Mouse (Mus musculus): Measurements from ENCODE around the gene Cmya5. TPM values are rescaled to one million over a fixed set of nuclear protein-coding genes. Genes with fewer than 3 reads are reported as not detected.

Cmya5 gene
- polyA plus RNA-seq, 1 experiment from 2014 or later: 0.04 TPM

GRCm38 (mm10) chr13:93000640-93001351 is 143.7 kb downstream of the Cmya5 start:
- 81% methylated on average over 12 of the region's 12 CpGs for WGBS
- no peak for DNase-seq (ENCODE audit: low spot score, missing footprints)
- Histone ChIP-seq H3K4me3 (ENCODE audit: low read depth, low read length) (no peak overlapping the region), H3K9me3 (ENCODE audit: control insufficient read depth, low read length) (no peaks in the 10 kb centered on the region), H3K4me2 (no peak overlapping the region), H3K27ac (ENCODE audit: low read depth, low read length) (no peak overlapping the region), H3K9ac (ENCODE audit: low read length) (no peak overlapping the region), H3K27me3 (ENCODE audit: control insufficient read depth, insufficient read depth, low read length) (no peaks in the 10 kb centered on the region), H3K36me3 (ENCODE audit: control insufficient read depth, insufficient read depth, low read length) (no peaks in the 10 kb centered on the region), H3K4me1 (ENCODE audit: control insufficient read depth, insufficient read depth, low read length) (no peaks in the 10 kb centered on the region)
- ATAC-seq (ENCODE audit: low FRiP score): no peak

- Histone ChIP-seq H3K9me3 (ENCODE audit: control insufficient read depth, low read length) (no peaks in the 10 kb centered on the region), H3K36me3 (ENCODE audit: control insufficient read depth, insufficient read depth, low read length) (no peaks in the 10 kb centered on the region), H3K9ac (ENCODE audit: low read length) (no peak overlapping the region), H3K27ac (ENCODE audit: low read depth, low read length) (no peak overlapping the region), H3K4me2 (no peak overlapping the region), H3K4me1 (ENCODE audit: control insufficient read depth, insufficient read depth, low read length) (no peaks in the 10 kb centered on the region), H3K4me3 (ENCODE audit: low read depth, low read length) (no peak overlapping the region), H3K27me3 (ENCODE audit: control insufficient read depth, insufficient read depth, low read length) (no peaks in the 10 kb centered on the region)
- DNase-seq (ENCODE audit: low spot score, missing footprints): no peak
- ATAC-seq (ENCODE audit: low FRiP score): no peak
- WGBS: 85% methylated on average over 9 of the region's 9 CpGs
Observed at GRCm38 (mm10) chr13:92999860-93000259, 144.7 kb downstream of the Cmya5 start.

- Histone ChIP-seq H3K4me3 (ENCODE audit: low read depth, low read length) (no peak overlapping the region), H3K4me1 (ENCODE audit: control insufficient read depth, insufficient read depth, low read length) (no peaks in the 10 kb centered on the region), H3K4me2 (no peak overlapping the region), H3K36me3 (ENCODE audit: control insufficient read depth, insufficient read depth, low read length) (no peaks in the 10 kb centered on the region), H3K27me3 (ENCODE audit: control insufficient read depth, insufficient read depth, low read length) (no peaks in the 10 kb centered on the region), H3K27ac (ENCODE audit: low read depth, low read length) (no peak overlapping the region), H3K9me3 (ENCODE audit: control insufficient read depth, low read length) (no peaks in the 10 kb centered on the region), H3K9ac (ENCODE audit: low read length) (no peak overlapping the region)
- no peak for DNase-seq (ENCODE audit: low spot score, missing footprints)
- no peak for ATAC-seq (ENCODE audit: low FRiP score)
Observed at GRCm38 (mm10) chr13:92994743-92995142, 149.8 kb downstream of the Cmya5 start.

- H3K4me3 ChIP-seq (ENCODE audit: low read depth, low read length): no peak overlapping the region
- H3K27me3 ChIP-seq (ENCODE audit: control insufficient read depth, insufficient read depth, low read length): no peaks in the 10 kb centered on the region
- H3K4me2 ChIP-seq: no peak overlapping the region
- H3K9ac ChIP-seq (ENCODE audit: low read length): no peak overlapping the region
- no peak for ATAC-seq (ENCODE audit: low FRiP score)
- no peaks in the 10 kb centered on the region for H3K36me3 ChIP-seq (ENCODE audit: control insufficient read depth, insufficient read depth, low read length)
- no peaks in the 10 kb centered on the region for H3K4me1 ChIP-seq (ENCODE audit: control insufficient read depth, insufficient read depth, low read length)
- no peaks in the 10 kb centered on the region for H3K9me3 ChIP-seq (ENCODE audit: control insufficient read depth, low read length)
- no peak overlapping the region for H3K27ac ChIP-seq (ENCODE audit: low read depth, low read length)
- no peak for DNase-seq (ENCODE audit: low spot score, missing footprints)
- 80% methylated on average over 5 of the region's 5 CpGs for WGBS
Observed at GRCm38 (mm10) chr13:92992823-92993222, 151.7 kb downstream of the Cmya5 start.

Other genes starting within 250 kb of the Cmya5 start
- gene Tent2, start 47.7 kb upstream of the Cmya5 start, polyA plus RNA-seq (2014; fragmentation: Nextera tagmentation; extraction: Ambion mirVana): 74.1 and 75.9 TPM in 2 replicates
- 11.1 and 11.6 TPM in 2 replicates for gene Homer1, start 154.9 kb upstream of the Cmya5 start, polyA plus RNA-seq (2014; fragmentation: Nextera tagmentation; extraction: Ambion mirVana)

Measured in midbrain, embryonic 11.5 days (tissue).